Mouse (Mus musculus): ENCODE data around the gene Prnd. TPM values are rescaled to one million over a fixed set of nuclear protein-coding genes. Genes with fewer than 3 reads are reported as not detected.

Gene Prnd
- polyA plus RNA-seq, 1 experiment from 2014 or later = 3.2 TPM

- peaks cover 3% of the 10 kb centered on the region for H3K4me1 ChIP-seq (ENCODE audit: control insufficient read depth, insufficient read depth, low read length)
- no peak for ATAC-seq (replicated peaks; ENCODE audit: insufficient number of reproducible peaks, low FRiP score, low TSS enrichment)
- H3K9me3 ChIP-seq (replicated peaks; ENCODE audit: control insufficient read depth, low read length) = no peaks in the 10 kb centered on the region
- WGBS (ENCODE audit: insufficient replicate concordance) = 69% methylated on average over 6 of the region's 6 CpGs
- no peak overlapping the region for H3K4me2 ChIP-seq
- no peaks in the 10 kb centered on the region for H3K27me3 ChIP-seq (ENCODE audit: control insufficient read depth, insufficient read depth, low read length)
- no peak overlapping the region for H3K27ac ChIP-seq (ENCODE audit: low read depth, low read length)
- H3K9ac ChIP-seq (ENCODE audit: low read depth, low read length) = no peak overlapping the region
- H3K36me3 ChIP-seq (ENCODE audit: control insufficient read depth, insufficient read depth, low read length) = no peaks in the 10 kb centered on the region
- no peak overlapping the region for H3K4me3 ChIP-seq (ENCODE audit: low read depth, low read length)
Measured at GRCm38 (mm10) chr2:131945765-131946164, 4.9 kb upstream of the Prnd start.

GRCm38 (mm10) chr2:131946351-131946750 lies 4.3 kb upstream of the Prnd start:
- Histone ChIP-seq H3K9ac (ENCODE audit: low read depth, low read length) (no peak overlapping the region), H3K4me2 (no peak overlapping the region), H3K4me3 (ENCODE audit: low read depth, low read length) (no peak overlapping the region), H3K36me3 (ENCODE audit: control insufficient read depth, insufficient read depth, low read length) (no peaks in the 10 kb centered on the region), H3K9me3 (replicated peaks; ENCODE audit: control insufficient read depth, low read length) (no peaks in the 10 kb centered on the region), H3K27me3 (ENCODE audit: control insufficient read depth, insufficient read depth, low read length) (no peaks in the 10 kb centered on the region), H3K27ac (ENCODE audit: low read depth, low read length) (no peak overlapping the region), H3K4me1 (ENCODE audit: control insufficient read depth, insufficient read depth, low read length) (peaks cover 3% of the 10 kb centered on the region)
- ATAC-seq (replicated peaks; ENCODE audit: insufficient number of reproducible peaks, low FRiP score, low TSS enrichment) = no peak
- WGBS (ENCODE audit: insufficient replicate concordance) = 84% methylated on average over 16 of the region's 16 CpGs

- Histone ChIP-seq H3K4me3 (ENCODE audit: low read depth, low read length) (no peak overlapping the region), H3K4me1 (ENCODE audit: control insufficient read depth, insufficient read depth, low read length) (peaks cover 3% of the 10 kb centered on the region), H3K9ac (ENCODE audit: low read depth, low read length) (no peak overlapping the region), H3K27me3 (ENCODE audit: control insufficient read depth, insufficient read depth, low read length) (no peaks in the 10 kb centered on the region; the same call in 1 of the 2 replicates), H3K4me2 (no peak overlapping the region), H3K9me3 (replicated peaks; ENCODE audit: control insufficient read depth, low read length) (no peaks in the 10 kb centered on the region), H3K27ac (ENCODE audit: low read depth, low read length) (no peak overlapping the region), H3K36me3 (ENCODE audit: control insufficient read depth, insufficient read depth, low read length) (no peaks in the 10 kb centered on the region)
- WGBS (ENCODE audit: insufficient replicate concordance) = 71% methylated on average over 3 of the region's 3 CpGs
- no peak for ATAC-seq (replicated peaks; ENCODE audit: insufficient number of reproducible peaks, low FRiP score, low TSS enrichment)
Measured at GRCm38 (mm10) chr2:131948156-131948555, 2.5 kb upstream of the Prnd start.

- ATAC-seq (replicated peaks; ENCODE audit: insufficient number of reproducible peaks, low FRiP score, low TSS enrichment) = no peak
- Histone ChIP-seq H3K9me3 (replicated peaks; ENCODE audit: control insufficient read depth, low read length) (no peaks in the 10 kb centered on the region), H3K9ac (ENCODE audit: low read depth, low read length) (no peak overlapping the region), H3K36me3 (ENCODE audit: control insufficient read depth, insufficient read depth, low read length) (no peaks in the 10 kb centered on the region), H3K27me3 (ENCODE audit: control insufficient read depth, insufficient read depth, low read length) (peaks cover 4% of the 10 kb centered on the region; the same call in 1 of the 2 replicates), H3K4me1 (ENCODE audit: control insufficient read depth, insufficient read depth, low read length) (peaks cover 3% of the 10 kb centered on the region), H3K4me2 (no peak overlapping the region), H3K27ac (ENCODE audit: low read depth, low read length) (no peak overlapping the region), H3K4me3 (ENCODE audit: low read depth, low read length) (no peak overlapping the region)
- WGBS (ENCODE audit: insufficient replicate concordance) = 66% methylated on average over 11 of the region's 11 CpGs
Measured at GRCm38 (mm10) chr2:131948916-131949639, 1.6 kb upstream of the Prnd start.

- no peak overlapping the region for H3K9ac ChIP-seq (ENCODE audit: low read depth, low read length)
- H3K4me1 ChIP-seq (ENCODE audit: control insufficient read depth, insufficient read depth, low read length) = peaks cover 3% of the 10 kb centered on the region
- H3K4me3 ChIP-seq (ENCODE audit: low read depth, low read length) = no peak overlapping the region
- 41% methylated on average over 9 of the region's 9 CpGs for WGBS (ENCODE audit: insufficient replicate concordance)
- no peaks in the 10 kb centered on the region for H3K9me3 ChIP-seq (replicated peaks; ENCODE audit: control insufficient read depth, low read length)
- no peak overlapping the region for H3K4me2 ChIP-seq
- no peak for ATAC-seq (replicated peaks; ENCODE audit: insufficient number of reproducible peaks, low FRiP score, low TSS enrichment)
- no peak overlapping the region for H3K27ac ChIP-seq (ENCODE audit: low read depth, low read length)
- H3K27me3 ChIP-seq (ENCODE audit: control insufficient read depth, insufficient read depth, low read length) = peaks cover 7% of the 10 kb centered on the region; the same call in 1 of the 2 replicates
- no peaks in the 10 kb centered on the region for H3K36me3 ChIP-seq (ENCODE audit: control insufficient read depth, insufficient read depth, low read length)
Measured at GRCm38 (mm10) chr2:131949767-131950597, 679 bp upstream of the Prnd start.

GRCm38 (mm10) chr2:131952456-131952855 lies 1.8 kb downstream of the Prnd start:
- Histone ChIP-seq H3K36me3 (ENCODE audit: control insufficient read depth, insufficient read depth, low read length) (no peaks in the 10 kb centered on the region), H3K4me3 (ENCODE audit: low read depth, low read length) (no peak overlapping the region), H3K9ac (ENCODE audit: low read depth, low read length) (no peak overlapping the region), H3K27ac (ENCODE audit: low read depth, low read length) (no peak overlapping the region), H3K4me2 (peak overlapping the region; percentile 58; the same call in 1 of the 2 replicates), H3K27me3 (ENCODE audit: control insufficient read depth, insufficient read depth, low read length) (peaks cover 7% of the 10 kb centered on the region; the same call in 1 of the 2 replicates), H3K9me3 (replicated peaks; ENCODE audit: control insufficient read depth, low read length) (no peaks in the 10 kb centered on the region), H3K4me1 (ENCODE audit: control insufficient read depth, insufficient read depth, low read length) (peaks cover 3% of the 10 kb centered on the region; the same call in 1 of the 2 replicates)
- 51% methylated on average over 2 of the region's 2 CpGs for WGBS (ENCODE audit: insufficient replicate concordance)
- ATAC-seq (replicated peaks; ENCODE audit: insufficient number of reproducible peaks, low FRiP score, low TSS enrichment) = no peak

GRCm38 (mm10) chr2:131952961-131953538 lies 2.4 kb downstream of the Prnd start:
- peaks cover 3% of the 10 kb centered on the region; the same call in 1 of the 2 replicates for H3K4me1 ChIP-seq (ENCODE audit: control insufficient read depth, insufficient read depth, low read length)
- no peak overlapping the region for H3K27ac ChIP-seq (ENCODE audit: low read depth, low read length)
- peak overlapping the region; percentile 1 for H3K4me3 ChIP-seq (ENCODE audit: low read depth, low read length)
- no peak for ATAC-seq (replicated peaks; ENCODE audit: insufficient number of reproducible peaks, low FRiP score, low TSS enrichment)
- no peak overlapping the region for H3K9ac ChIP-seq (ENCODE audit: low read depth, low read length)
- H3K27me3 ChIP-seq (ENCODE audit: control insufficient read depth, insufficient read depth, low read length) = peaks cover 7% of the 10 kb centered on the region; the same call in 1 of the 2 replicates
- no peaks in the 10 kb centered on the region for H3K9me3 ChIP-seq (replicated peaks; ENCODE audit: control insufficient read depth, low read length)
- 13% methylated on average over 29 of the region's 29 CpGs for WGBS (ENCODE audit: insufficient replicate concordance)
- H3K36me3 ChIP-seq (ENCODE audit: control insufficient read depth, insufficient read depth, low read length) = no peaks in the 10 kb centered on the region
- peak overlapping the region; percentile 58 for H3K4me2 ChIP-seq

GRCm38 (mm10) chr2:131953711-131954110 lies 3.0 kb downstream of the Prnd start:
- no peaks in the 10 kb centered on the region for H3K36me3 ChIP-seq (ENCODE audit: control insufficient read depth, insufficient read depth, low read length)
- peak overlapping the region; percentile 58 for H3K4me2 ChIP-seq
- WGBS (ENCODE audit: insufficient replicate concordance) = 80% methylated on average over 4 of the region's 4 CpGs
- no peak overlapping the region for H3K9ac ChIP-seq (ENCODE audit: low read depth, low read length)
- H3K4me1 ChIP-seq (ENCODE audit: control insufficient read depth, insufficient read depth, low read length) = peaks cover 3% of the 10 kb centered on the region; the same call in 1 of the 2 replicates
- peaks cover 7% of the 10 kb centered on the region; the same call in 1 of the 2 replicates for H3K27me3 ChIP-seq (ENCODE audit: control insufficient read depth, insufficient read depth, low read length)
- H3K27ac ChIP-seq (ENCODE audit: low read depth, low read length) = no peak overlapping the region
- no peak for ATAC-seq (replicated peaks; ENCODE audit: insufficient number of reproducible peaks, low FRiP score, low TSS enrichment)
- H3K4me3 ChIP-seq (ENCODE audit: low read depth, low read length) = peak overlapping the region; percentile 1
- no peaks in the 10 kb centered on the region for H3K9me3 ChIP-seq (replicated peaks; ENCODE audit: control insufficient read depth, low read length)
